Mouse (Mus musculus) MEL (cell line): Measurements from ENCODE around the gene Gnai2. TPM values are rescaled to one million over a fixed set of nuclear protein-coding genes. Genes with fewer than 3 reads are reported as not detected.

Experiments
- DNase-seq: peaks from one replicate; pipeline ENCODE4 v3.0.0; 2011; ENCODE audit warnings: low read depth, low spot score
- H3K27ac ChIP-seq: 2 replicates; pipeline ENCODE4 v1.5.1; 2012; ENCODE audit warnings: low read depth, mild to moderate bottlenecking, control low read depth, low read length, moderate library complexity; ENCODE audit not compliant: control insufficient read depth
- H3K27me3 ChIP-seq, 2 experiments: fragments of 150-350 bp in 1 of 2; sonication (generic) in 1 of 2; 2 replicates each; pipeline ENCODE4 v1.6.1; 2012; ENCODE audit warnings: low read length in 2 of 2, mild to moderate bottlenecking in 2 of 2, improper control_type of control experiment in 1 of 2, moderate library complexity in 1 of 2; ENCODE audit not compliant: insufficient read depth in 2 of 2, control insufficient read depth in 1 of 2
- H3K36me3 ChIP-seq, 2 experiments: 2 replicates each; pipeline ENCODE4 v1.6.1; 2012 to 2014; ENCODE audit warnings: low read length in 2 of 2, improper control_type of control experiment in 1 of 2, inconsistent platforms in 1 of 2, mild to moderate bottlenecking in 1 of 2; ENCODE audit not compliant: insufficient read depth in 2 of 2, control insufficient read depth in 1 of 2
- H3K4me1 ChIP-seq, 2 experiments: fragments of 150-350 bp in 1 of 2; sonication (generic) in 1 of 2; 2 replicates each; pipeline ENCODE4 v1.6.1; 2012; ENCODE audit warnings: low read length in 2 of 2, improper control_type of control experiment in 1 of 2, mild to moderate bottlenecking in 1 of 2; ENCODE audit not compliant: insufficient read depth in 2 of 2, control insufficient read depth in 1 of 2
- H3K4me3 ChIP-seq, 2 experiments: fragments of 150-350 bp in 1 of 2; sonication (generic) in 1 of 2; 2 replicates each; pipeline ENCODE4 v1.5.1; 2012; ENCODE audit warnings: low read depth in 2 of 2, low read length in 2 of 2, mild to moderate bottlenecking in 2 of 2, moderate library complexity in 2 of 2, control low read depth in 1 of 2, improper control_type of control experiment in 1 of 2; ENCODE audit not compliant: control insufficient read depth in 1 of 2, insufficient read depth in 1 of 2
- H3K79me2 ChIP-seq: 2 replicates; pipeline ENCODE4 v1.6.1; 2012; ENCODE audit warnings: mild to moderate bottlenecking, low read length, moderate library complexity; ENCODE audit not compliant: control insufficient read depth, poor library complexity, insufficient read depth
- H3K9ac ChIP-seq: 2 replicates; pipeline ENCODE4 v1.6.1; 2012; ENCODE audit warnings: low read depth, mild to moderate bottlenecking, control low read depth, low read length, moderate library complexity; ENCODE audit not compliant: control insufficient read depth, poor library complexity, severe bottlenecking
- H3K9me3 ChIP-seq: fragments of 150-350 bp; sonication (generic); replicated peaks from 2 replicates; pipeline ENCODE4 v1.6.1; 2012; ENCODE audit warnings: mild to moderate bottlenecking, low read length, improper control_type of control experiment, moderate library complexity; ENCODE audit not compliant: insufficient read depth
- BHLHE40 ChIP-seq: IDR thresholded peaks from 2 replicates; pipeline ENCODE4 v1.6.1; 2012; ENCODE audit warnings: low read depth, mild to moderate bottlenecking, inconsistent platforms, low read length, improper control_type of control experiment, borderline replicate concordance
- CHD1 ChIP-seq: IDR thresholded peaks from 2 replicates; pipeline ENCODE4 v1.6.1; 2012; ENCODE audit warnings: low read depth, mild to moderate bottlenecking, inconsistent platforms, low read length, improper control_type of control experiment
- CTCF ChIP-seq, 3 experiments: IDR thresholded peaks in 2 of 3; conservative IDR thresholded peaks in 1 of 3; 2 replicates each; pipeline ENCODE4 v1.5.1; 2011 to 2012; ENCODE audit warnings: low read length in 3 of 3, low read depth in 2 of 3, mild to moderate bottlenecking in 2 of 3, improper control_type of control experiment in 1 of 3, inconsistent platforms in 1 of 3, mixed read lengths in 1 of 3, moderate library complexity in 1 of 3; ENCODE audit not compliant: control insufficient read depth in 1 of 3, insufficient read depth in 1 of 3, poor library complexity in 1 of 3, severe bottlenecking in 1 of 3
- E2F4 ChIP-seq: IDR thresholded peaks from 2 replicates; pipeline ENCODE4 v1.6.1; 2011; ENCODE audit warnings: low read depth, low read length, improper control_type of control experiment, borderline replicate concordance
- ELF1 ChIP-seq: IDR thresholded peaks from 2 replicates; pipeline ENCODE4 v1.6.1; 2014; ENCODE audit warnings: low read depth, mild to moderate bottlenecking, inconsistent platforms, low read length, improper control_type of control experiment, moderate library complexity
- EP300 ChIP-seq, 2 experiments: IDR thresholded peaks; 2 replicates each; pipeline ENCODE4 v1.6.1; 2011; ENCODE audit warnings: improper control_type of control experiment in 2 of 2, low read length in 2 of 2, low read depth in 1 of 2, mild to moderate bottlenecking in 1 of 2
- ETS1 ChIP-seq: IDR thresholded peaks from 2 replicates; pipeline ENCODE4 v1.6.1; 2012; ENCODE audit warnings: low read depth, mild to moderate bottlenecking, inconsistent platforms, low read length, improper control_type of control experiment, moderate library complexity
- GATA1 ChIP-seq: IDR thresholded peaks from 2 replicates; pipeline ENCODE4 v1.6.1; 2011; ENCODE audit warnings: low read depth, low read length, improper control_type of control experiment
- HCFC1 ChIP-seq: IDR thresholded peaks from 2 replicates; pipeline ENCODE4 v1.6.1; 2012; ENCODE audit warnings: low read depth, mild to moderate bottlenecking, inconsistent platforms, low read length, improper control_type of control experiment, moderate library complexity
- KAT2A ChIP-seq: conservative IDR thresholded peaks from 2 replicates; pipeline ENCODE4 v1.6.1; 2012; ENCODE audit warnings: low read depth, low read length, improper control_type of control experiment, inconsistent platforms
- MAFK ChIP-seq: IDR thresholded peaks from 2 replicates; pipeline ENCODE4 v1.6.1; 2011; ENCODE audit warnings: low read depth, mild to moderate bottlenecking, low read length, improper control_type of control experiment, borderline replicate concordance
- MAX ChIP-seq: IDR thresholded peaks from 2 replicates; pipeline ENCODE4 v1.6.1; 2011; ENCODE audit warnings: low read length, improper control_type of control experiment
- MAZ ChIP-seq: IDR thresholded peaks from 2 replicates; pipeline ENCODE4 v1.6.1; 2012; ENCODE audit warnings: low read depth, mild to moderate bottlenecking, inconsistent platforms, low read length, improper control_type of control experiment
- MEF2A ChIP-seq: IDR thresholded peaks from 2 replicates; pipeline ENCODE4 v1.6.1; 2014; ENCODE audit warnings: low read depth, mild to moderate bottlenecking, inconsistent platforms, low read length, improper control_type of control experiment; ENCODE audit not compliant: poor library complexity, insufficient replicate concordance, severe bottlenecking; ENCODE audit errors: extremely low read depth
- NELFE ChIP-seq: IDR thresholded peaks from 2 replicates; pipeline ENCODE4 v1.6.1; 2011; ENCODE audit warnings: low read depth, low read length, improper control_type of control experiment
- NRF1 ChIP-seq: IDR thresholded peaks from 2 replicates; pipeline ENCODE4 v1.6.1; 2014; ENCODE audit warnings: low read depth, mild to moderate bottlenecking, inconsistent platforms, low read length, improper control_type of control experiment, moderate library complexity; ENCODE audit not compliant: poor library complexity, insufficient read depth, severe bottlenecking
- POLR2A ChIP-seq, 2 experiments: IDR thresholded peaks; 2 replicates each; pipeline ENCODE4 v1.6.1; 2011 to 2012; ENCODE audit warnings: low read length in 2 of 2, mild to moderate bottlenecking in 2 of 2, control low read depth in 1 of 2, improper control_type of control experiment in 1 of 2, low read depth in 1 of 2, moderate library complexity in 1 of 2; ENCODE audit not compliant: control insufficient read depth in 1 of 2, insufficient read depth in 1 of 2, poor library complexity in 1 of 2
- RAD21 ChIP-seq: IDR thresholded peaks from 2 replicates; pipeline ENCODE4 v1.6.1; 2011; ENCODE audit warnings: mild to moderate bottlenecking, low read depth, low read length, improper control_type of control experiment
- RCOR1 ChIP-seq: IDR thresholded peaks from 2 replicates; pipeline ENCODE4 v1.6.1; 2012; ENCODE audit warnings: low read depth, mild to moderate bottlenecking, inconsistent platforms, low read length, improper control_type of control experiment
- TAL1 ChIP-seq: IDR thresholded peaks from 2 replicates; pipeline ENCODE4 v1.6.1; 2012; ENCODE audit warnings: mild to moderate bottlenecking, inconsistent platforms, low read length, moderate library complexity, mixed read lengths
- TBP ChIP-seq: IDR thresholded peaks from 2 replicates; pipeline ENCODE4 v1.8.0; 2011; ENCODE audit warnings: low read depth, low read length, improper control_type of control experiment
- UBTF ChIP-seq: IDR thresholded peaks from 2 replicates; pipeline ENCODE4 v1.6.1; 2012; ENCODE audit warnings: low read depth, mild to moderate bottlenecking, inconsistent platforms, low read length, improper control_type of control experiment, moderate library complexity, borderline replicate concordance; ENCODE audit not compliant: insufficient read depth
- USF1 ChIP-seq: IDR thresholded peaks from 2 replicates; pipeline ENCODE4 v1.6.1; 2014; ENCODE audit warnings: low read depth, mild to moderate bottlenecking, inconsistent platforms, low read length, improper control_type of control experiment, moderate library complexity
- USF2 ChIP-seq, 2 experiments: IDR thresholded peaks; 2 replicates each; pipeline ENCODE4 v1.6.1; 2011 to 2012; ENCODE audit warnings: improper control_type of control experiment in 2 of 2, low read length in 2 of 2, borderline replicate concordance in 1 of 2, inconsistent platforms in 1 of 2, low read depth in 1 of 2, mild to moderate bottlenecking in 1 of 2; ENCODE audit not compliant: insufficient read depth in 1 of 2
- ZKSCAN1 ChIP-seq: IDR thresholded peaks from 2 replicates; pipeline ENCODE4 v1.6.1; 2012; ENCODE audit warnings: low read depth, mild to moderate bottlenecking, inconsistent platforms, low read length, improper control_type of control experiment, moderate library complexity
- polyA plus RNA-seq, 2 experiments: library from polyadenylated mRNA; stranded (reverse) in 1 of 2; unstranded in 1 of 2; fragments of >175 nt in 1 of 2; fragments of >200 nt in 1 of 2; gene quantifications; 2 replicates each; pipeline versions ENCODE4 v1.2.1 to v1.2.4; 2012; ENCODE audit warnings: low replicate concordance in 2 of 2, low read depth in 1 of 2; ENCODE audit not compliant: insufficient read length in 2 of 2, insufficient read depth in 1 of 2, missing spikeins in 1 of 2
- total RNA-seq: library from RNA; depleted of rRNA; stranded (reverse); fragments of 300-350 nt; gene quantifications from 2 replicates; pipeline ENCODE4 v1.2.3, GENCODE M21; 2012

Gene Gnai2
- total and polyA plus RNA-seq, 3 experiments: 129 to 335 (median 137) TPM

GRCm38 (mm10) chr9:107572327-107572662, 62.9 kb downstream of the Gnai2 start (continued):
- no peak for TF ChIP-seq UBTF
- TF ChIP-seq NRF1: no peak
- TF ChIP-seq NELFE: no peak

GRCm38 (mm10) chr9:107571534-107572326, 63.4 kb downstream of the Gnai2 start:
- Histone ChIP-seq H3K36me3 (peaks cover 0 to 30% of the 10 kb centered on the region in 2 experiments; a peak in 2 of 4 replicates), H3K4me1 (peaks cover 9 to 47% of the 10 kb centered on the region in 2 experiments), H3K27me3 (no peaks in the 10 kb centered on the region), H3K79me2 (peaks cover 14% of the 10 kb centered on the region), H3K9ac (peak overlapping the region; percentile 18; the same call in 1 of the 2 replicates), H3K9me3 (no peaks in the 10 kb centered on the region), H3K4me3 (no peak overlapping the region), H3K27ac (peak overlapping the region; percentile 58)
- TF ChIP-seq KAT2A (no peak), HCFC1 (peak; percentile 49), CTCF (IDR thresholded peaks at IDR 0.05 in 2 of 3, conservative IDR thresholded peaks at IDR 0.05 in 1 of 3; ENCODE audit: control insufficient read depth in 1 of 3, insufficient read depth in 1 of 3, low read depth in 2 of 3, low read length in 3 of 3, poor library complexity in 1 of 3, severe bottlenecking in 1 of 3) (no peak), POLR2A (IDR thresholded peaks at IDR 0.05; ENCODE audit: control insufficient read depth in 1 of 2, insufficient read depth in 1 of 2, low read depth in 1 of 2, low read length in 2 of 2, poor library complexity in 1 of 2) (no peak), EP300 (IDR thresholded peaks at IDR 0.05; ENCODE audit: low read depth in 1 of 2, low read length in 2 of 2) (peak; percentile 45 to 71; a peak in 3 of 4 replicates), RCOR1 (0 out of 2 replicates have a peak, but pooled peaks have one; percentile 28), CHD1 (no peak), UBTF (no peak), ETS1 (peak; percentile 98), MAZ (0 out of 2 replicates have a peak, but pooled peaks have one; percentile 51), GATA1 (peak; percentile 46; the same call in 1 of the 2 replicates), BHLHE40 (0 out of 2 replicates have a peak, but pooled peaks have one; percentile 7), USF1 (no peak)
- peak; percentile 54 for DNase-seq

GRCm38 (mm10) chr9:107570845-107571244, 64.3 kb downstream of the Gnai2 start:
- Histone ChIP-seq H3K27me3 (no peaks in the 10 kb centered on the region), H3K9me3 (no peaks in the 10 kb centered on the region), H3K9ac (peak overlapping the region; percentile 77), H3K4me1 (peaks cover 9 to 40% of the 10 kb centered on the region in 2 experiments), H3K27ac (peak overlapping the region; percentile 58), H3K79me2 (peaks cover 14% of the 10 kb centered on the region), H3K4me3 (peak overlapping the region; percentile 26 to 42), H3K36me3 (peaks cover 0 to 28% of the 10 kb centered on the region in 2 experiments; a peak in 2 of 4 replicates)
- DNase-seq: peak; percentile 73
- no peak for TF ChIP-seq ZKSCAN1
- peak; percentile 88 for TF ChIP-seq GATA1
- no peak for TF ChIP-seq USF2 (IDR thresholded peaks at IDR 0.05; ENCODE audit: borderline replicate concordance in 1 of 2, insufficient read depth in 1 of 2, low read depth in 1 of 2, low read length in 2 of 2)
- TF ChIP-seq MAZ: no peak
- TF ChIP-seq MAFK: no peak
- TF ChIP-seq ELF1: no peak
- peak; percentile 53 for TF ChIP-seq TAL1
- TF ChIP-seq NELFE: no peak
- peak; percentile 92 for TF ChIP-seq ETS1
- TF ChIP-seq MAX: peak; percentile 61; the same call in 1 of the 2 replicates
- TF ChIP-seq E2F4: no peak
- no peak for TF ChIP-seq RAD21
- no peak for TF ChIP-seq RCOR1
- TF ChIP-seq MEF2A: no peak
- no peak for TF ChIP-seq TBP
- no peak; the same call in 1 of the 2 replicates for TF ChIP-seq NRF1
